Mouse (Mus musculus) kidney, embryonic 14.5 days (tissue): ENCODE measurements around the gene Nek8. TPM values are rescaled to one million over a fixed set of nuclear protein-coding genes. Genes with fewer than 3 reads are reported as not detected.
A peak's percentile ranks its signal among the peaks of the same experiment; 100 is the strongest.

Experiments used
- ATAC-seq: fragments of 200-750 bp; cut with Nextera tagmentation; 2 replicates; pipeline ENCODE4 v1.8.0; 2017; ENCODE audit warnings: moderate number of reproducible peaks, mild to moderate bottlenecking, moderate TSS enrichment, moderate library complexity; ENCODE audit not compliant: low FRiP score, low TSS enrichment
- H3K27ac ChIP-seq: fragments of 300-500 bp; sonication (generic); 2 replicates; pipeline ENCODE4 v1.5.1; 2014; ENCODE audit warnings: low read depth, mild to moderate bottlenecking, low read length, moderate library complexity, mixed read lengths
- H3K27me3 ChIP-seq: fragments of 300-500 bp; sonication (generic); 2 replicates; pipeline ENCODE4 v1.6.1; 2014; ENCODE audit warnings: mild to moderate bottlenecking, low read length; ENCODE audit not compliant: control insufficient read depth, insufficient read depth
- H3K36me3 ChIP-seq: fragments of 300-500 bp; sonication (generic); 2 replicates; pipeline ENCODE4 v1.6.1; 2014; ENCODE audit warnings: low read length, mixed read lengths; ENCODE audit not compliant: control insufficient read depth, insufficient read depth
- H3K4me1 ChIP-seq: fragments of 300-500 bp; sonication (generic); 2 replicates; pipeline ENCODE4 v1.6.1; 2014; ENCODE audit warnings: low read length, mixed read lengths; ENCODE audit not compliant: control insufficient read depth, insufficient read depth
- H3K4me2 ChIP-seq: fragments of 300-500 bp; sonication (generic); replicated peaks from 2 replicates; pipeline ENCODE4 v1.6.1; 2014; ENCODE audit warnings: low read depth, mild to moderate bottlenecking, low read length
- H3K4me3 ChIP-seq: fragments of 300-500 bp; sonication (generic); 2 replicates; pipeline ENCODE4 v1.5.1; 2014; ENCODE audit warnings: mild to moderate bottlenecking, low read length
- H3K9ac ChIP-seq: fragments of 300-500 bp; sonication (generic); 2 replicates; pipeline ENCODE4 v1.6.1; 2014; ENCODE audit warnings: low read depth, mild to moderate bottlenecking, low read length, moderate library complexity
- H3K9me3 ChIP-seq: fragments of 300-500 bp; sonication (generic); 2 replicates; pipeline ENCODE4 v1.6.1; 2016; ENCODE audit warnings: low read length; ENCODE audit not compliant: control insufficient read depth
- WGBS: fragments of 180-500 bp; shearing (Covaris S2); extraction: QIAGEN DNeasy Blood & Tissue Kit; methylation state at CpG from one replicate; pipeline ENCODE4 v1.1.7; 2014; 5-methylcytosine and 5-hydroxymethylcytosine counted together
- polyA plus RNA-seq: library from polyadenylated mRNA; unstranded; fragments of >200 nt; fragmentation: Nextera tagmentation; extraction: Ambion mirVana; gene quantifications from 2 replicates; pipeline ENCODE4 v1.2.1, GENCODE M21; 2014

Gene Nek8
- polyA plus RNA-seq, 1 experiment from 2014 or later, result 20.6 TPM

DNA sequence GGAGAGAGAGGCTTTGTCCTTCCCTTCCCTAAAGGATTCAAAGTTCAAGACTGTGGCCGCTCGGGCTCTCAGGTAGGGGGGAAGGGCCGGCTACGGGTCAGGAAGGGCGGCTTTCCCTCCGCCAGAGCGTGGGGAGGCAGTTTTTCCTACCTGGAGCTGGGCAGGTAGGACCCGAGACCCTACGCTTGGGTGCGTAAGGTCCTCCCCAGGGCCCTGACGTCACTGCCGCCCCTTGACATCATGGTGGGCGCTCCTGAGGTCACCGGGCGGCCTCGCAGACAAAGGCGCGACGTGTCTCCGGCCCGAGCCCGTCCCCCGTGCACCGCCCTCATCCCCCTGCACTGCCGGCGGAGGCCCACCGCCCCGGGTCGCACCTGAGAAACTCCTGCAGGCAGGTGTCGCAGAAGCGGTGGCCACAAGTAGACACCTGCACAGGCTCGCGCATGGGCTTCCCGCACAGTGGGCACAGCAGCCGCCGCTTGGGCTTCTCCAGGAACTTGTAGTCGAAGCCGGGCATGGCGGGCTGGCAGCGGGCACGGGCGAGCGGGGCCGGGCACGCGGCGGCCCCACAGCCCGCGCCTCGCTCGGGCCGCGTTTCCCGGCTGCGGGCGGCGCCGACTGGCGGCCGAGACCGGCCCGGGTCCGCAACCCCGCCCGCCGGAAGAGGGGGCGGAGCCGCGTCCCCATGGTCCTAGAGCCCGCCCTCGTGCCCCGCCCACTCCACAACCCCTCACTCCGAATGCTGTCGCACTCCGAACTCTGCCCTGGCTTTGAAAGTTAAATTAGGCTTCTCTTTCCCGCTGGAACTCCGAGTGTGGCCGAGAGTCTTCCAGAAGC lies 11.3 kb downstream of the Nek8 start, which contains the start of gene Traf4:
TSS of gene Traf4 (minus strand) at position 666 of the 837 bp plus-strand sequence.
- peak; percentile 83 for ATAC-seq
- Histone ChIP-seq H3K27me3 (no peaks in the 10 kb centered on the region), H3K4me1 (peaks cover 34% of the 10 kb centered on the region), H3K4me3 (peak within 1 kb of the TSS; percentile 100), H3K27ac (peak within 1 kb of the TSS; percentile 99), H3K9ac (peak within 1 kb of the TSS; percentile 99), H3K9me3 (no peaks in the 10 kb centered on the region), H3K4me2 (peak within 1 kb of the TSS; percentile 75), H3K36me3 (peaks cover 24% of the 10 kb centered on the region)
- WGBS, result under 1% methylated on average over 67 of the region's 78 CpGs

DNA sequence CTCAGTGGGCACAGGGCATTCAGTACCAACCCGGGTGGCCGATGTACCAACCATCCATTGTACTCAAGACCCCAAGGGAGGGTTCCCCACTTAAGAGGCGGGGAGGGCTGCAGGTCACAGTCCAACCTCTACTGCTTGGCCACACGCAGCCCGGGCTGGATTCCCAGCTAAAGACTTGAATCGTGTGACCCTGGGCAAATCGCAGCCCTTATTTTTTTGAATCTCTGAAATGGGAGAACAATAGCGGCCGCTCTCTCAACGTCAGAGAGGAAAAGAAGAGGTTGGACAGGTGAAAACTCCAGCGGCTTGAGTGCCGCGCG lies 11.9 kb downstream of the Nek8 start:
- Histone ChIP-seq H3K4me1 (peaks cover 34% of the 10 kb centered on the region), H3K4me2 (peak overlapping the region; percentile 75), H3K9me3 (no peaks in the 10 kb centered on the region), H3K4me3 (peak overlapping the region; percentile 100), H3K9ac (peak overlapping the region; percentile 99), H3K27me3 (no peaks in the 10 kb centered on the region), H3K36me3 (peaks cover 30% of the 10 kb centered on the region), H3K27ac (peak overlapping the region; percentile 99)
- no peak for ATAC-seq
- 1% methylated on average over 14 of the region's 14 CpGs for WGBS

DNA sequence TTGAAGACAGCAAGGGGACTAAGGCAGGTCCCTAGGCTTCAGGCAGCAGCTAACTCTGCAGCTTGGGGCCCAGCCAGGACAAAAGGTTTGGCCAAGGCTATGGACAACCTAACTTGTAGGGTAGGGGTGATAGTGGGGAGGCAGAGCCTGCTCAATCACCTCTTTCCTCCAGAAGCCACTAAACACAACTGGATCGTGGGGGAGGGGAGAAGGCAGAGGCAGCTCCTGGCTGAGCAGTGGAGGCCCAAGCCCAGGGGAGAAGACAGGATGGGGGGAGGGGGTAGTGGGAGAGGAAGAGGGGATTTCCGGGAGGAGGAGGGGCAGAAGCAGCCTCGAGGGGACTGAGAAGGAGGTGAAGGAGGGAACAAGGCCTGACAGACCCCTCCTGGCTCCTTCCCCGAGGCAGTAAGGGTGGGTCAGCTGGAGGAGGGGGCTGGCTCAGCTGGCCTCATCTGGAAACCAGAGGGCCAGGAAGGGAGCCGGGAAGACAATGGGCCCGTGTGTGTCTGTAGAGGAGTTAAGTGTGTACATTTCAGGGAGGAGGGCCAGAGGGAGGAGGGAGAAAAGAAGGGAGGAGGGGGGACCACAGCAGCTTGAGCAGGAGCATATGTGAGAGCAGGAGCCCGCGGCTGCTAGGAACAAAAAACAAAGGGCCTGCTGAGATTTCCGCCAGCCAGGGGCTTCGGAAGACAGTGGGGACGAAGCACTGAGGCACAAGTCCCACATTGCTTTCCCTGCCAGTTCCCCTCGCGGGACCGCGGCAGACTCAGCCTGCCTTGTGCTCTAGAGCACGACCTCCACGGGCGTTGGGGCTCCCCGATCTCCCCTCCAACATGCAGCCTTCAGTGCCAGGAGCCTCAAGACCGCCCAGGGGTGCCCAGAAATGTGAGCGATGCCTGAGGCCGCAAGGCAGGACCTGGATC lies 12.5 kb downstream of the Nek8 start:
- peaks cover 36% of the 10 kb centered on the region for H3K36me3 ChIP-seq
- peak overlapping the region; percentile 99 for H3K27ac ChIP-seq
- peak overlapping the region; percentile 100 for H3K4me3 ChIP-seq
- H3K4me1 ChIP-seq, result peaks cover 31% of the 10 kb centered on the region
- peak; percentile 71 for ATAC-seq
- WGBS, result under 1% methylated on average over 21 of the region's 22 CpGs
- no peaks in the 10 kb centered on the region for H3K27me3 ChIP-seq
- no peaks in the 10 kb centered on the region for H3K9me3 ChIP-seq
- peak overlapping the region; percentile 99 for H3K9ac ChIP-seq
- H3K4me2 ChIP-seq, result peak overlapping the region; percentile 75

- WGBS, result 49% methylated on average over 2 of the region's 2 CpGs
- Histone ChIP-seq H3K4me3 (peak overlapping the region; percentile 100), H3K4me2 (peak overlapping the region; percentile 75), H3K9me3 (no peaks in the 10 kb centered on the region), H3K36me3 (peaks cover 45% of the 10 kb centered on the region), H3K4me1 (peaks cover 31% of the 10 kb centered on the region), H3K27ac (peak overlapping the region; percentile 99), H3K9ac (peak overlapping the region; percentile 99), H3K27me3 (no peaks in the 10 kb centered on the region)
- no peak; the same call in 1 of the 2 replicates for ATAC-seq
Measured at GRCm38 (mm10) chr11:78163045-78163444, 13.4 kb downstream of the Nek8 start.

GRCm38 (mm10) chr11:78162504-78162903 lies 14.0 kb downstream of the Nek8 start:
- Histone ChIP-seq H3K36me3 (peaks cover 50% of the 10 kb centered on the region), H3K9me3 (no peaks in the 10 kb centered on the region), H3K4me3 (peak overlapping the region; percentile 100; the same call in 1 of the 2 replicates), H3K27ac (peak overlapping the region; percentile 99; the same call in 1 of the 2 replicates), H3K9ac (peak overlapping the region; percentile 99; the same call in 1 of the 2 replicates), H3K4me2 (peak overlapping the region; percentile 75), H3K4me1 (peaks cover 31% of the 10 kb centered on the region), H3K27me3 (no peaks in the 10 kb centered on the region)
- 39% methylated on average over 6 of the region's 6 CpGs for WGBS
- no peak for ATAC-seq

DNA sequence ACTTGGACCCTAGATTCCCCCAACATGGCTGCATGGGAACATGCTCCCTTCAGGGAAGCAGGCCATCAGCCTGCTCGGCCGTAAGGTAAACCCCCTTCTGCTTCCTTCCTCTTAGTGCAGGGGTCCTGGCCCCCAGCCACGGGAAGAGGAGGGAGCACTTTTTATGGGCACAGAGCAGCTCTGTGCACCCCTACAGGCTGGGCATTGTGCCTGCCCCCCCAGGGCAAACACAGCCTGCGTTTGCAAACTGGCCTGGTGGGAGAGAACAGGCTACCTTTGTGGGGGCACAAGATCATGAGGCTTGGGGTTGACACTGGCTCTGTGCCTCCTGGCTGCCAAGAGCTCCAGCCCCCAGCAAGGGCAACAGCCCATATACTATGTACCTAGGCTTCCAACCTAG lies 14.5 kb downstream of the Nek8 start:
- Histone ChIP-seq H3K4me3 (no peak overlapping the region), H3K4me1 (peaks cover 31% of the 10 kb centered on the region), H3K9me3 (no peaks in the 10 kb centered on the region), H3K27me3 (no peaks in the 10 kb centered on the region), H3K4me2 (peak overlapping the region; percentile 75), H3K27ac (0 out of 2 replicates have a peak overlapping the region, but pooled peaks have one; percentile 9), H3K36me3 (peaks cover 53% of the 10 kb centered on the region), H3K9ac (0 out of 2 replicates have a peak overlapping the region, but pooled peaks have one; percentile 99)
- WGBS, result 59% methylated on average over 4 of the region's 4 CpGs
- ATAC-seq, result no peak

GRCm38 (mm10) chr11:78161169-78161568 lies 15.3 kb downstream of the Nek8 start:
- no peak for ATAC-seq
- no peaks in the 10 kb centered on the region for H3K27me3 ChIP-seq
- no peak overlapping the region for H3K4me2 ChIP-seq
- no peak overlapping the region for H3K4me3 ChIP-seq
- 90% methylated on average over 14 of the region's 14 CpGs for WGBS
- no peak overlapping the region for H3K9ac ChIP-seq
- H3K36me3 ChIP-seq, result peaks cover 60% of the 10 kb centered on the region
- no peak overlapping the region for H3K27ac ChIP-seq
- H3K4me1 ChIP-seq, result peaks cover 25% of the 10 kb centered on the region
- H3K9me3 ChIP-seq, result no peaks in the 10 kb centered on the region

DNA sequence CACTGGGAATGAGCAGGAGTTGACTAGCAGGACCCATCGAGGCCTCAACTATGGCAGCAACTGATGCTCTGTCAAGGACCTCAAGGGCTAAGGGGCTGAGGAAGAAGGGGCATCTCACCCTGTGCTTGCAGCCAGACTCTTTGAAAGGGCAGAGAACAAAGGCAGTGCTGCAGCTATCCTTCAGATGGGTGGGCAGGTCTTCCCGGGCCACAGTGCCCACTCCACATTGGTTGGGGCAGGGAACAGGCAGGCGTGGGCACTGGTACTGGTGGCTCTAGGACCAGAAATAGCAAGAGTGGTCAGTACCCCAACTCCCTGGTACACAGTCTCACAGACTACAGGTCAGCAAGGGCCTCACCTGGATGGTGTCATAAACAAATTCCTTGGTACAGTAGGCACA lies 15.8 kb downstream of the Nek8 start:
- no peak overlapping the region for H3K9ac ChIP-seq
- no peak overlapping the region for H3K4me3 ChIP-seq
- H3K9me3 ChIP-seq, result no peaks in the 10 kb centered on the region
- peaks cover 21% of the 10 kb centered on the region for H3K4me1 ChIP-seq
- no peaks in the 10 kb centered on the region for H3K27me3 ChIP-seq
- ATAC-seq, result no peak
- no peak overlapping the region for H3K27ac ChIP-seq
- H3K36me3 ChIP-seq, result peaks cover 65% of the 10 kb centered on the region
- H3K4me2 ChIP-seq, result no peak overlapping the region
- 91% methylated on average over 3 of the region's 3 CpGs for WGBS
